Mouse (Mus musculus): ENCODE measurements around the gene Clcnkb. TPM values are rescaled to one million over a fixed set of nuclear protein-coding genes. Genes with fewer than 3 reads are reported as not detected.

The Clcnkb gene
- polyA plus RNA-seq, 1 experiment from 2014 or later, result not detected

- WGBS, result 56% methylated on average over 9 of the region's 9 CpGs
- no peak for ATAC-seq (ENCODE audit: low read depth)
Measured at GRCm38 (mm10) chr4:141420192-141420829, 4.5 kb upstream of the Clcnkb start, which contains the start of gene Hspb7. Gene Hspb7 (plus strand): TSS chr4:141420779.

GRCm38 (mm10) chr4:141419398-141420191 is 3.8 kb upstream of the Clcnkb start:
- Histone ChIP-seq H3K4me2 (ENCODE audit: low read depth, low read length) (no peak overlapping the region), H3K4me3 (ENCODE audit: low read depth, low read length) (no peak overlapping the region), H3K27me3 (ENCODE audit: control insufficient read depth, insufficient read depth, low read length) (no peaks in the 10 kb centered on the region), H3K27ac (ENCODE audit: low read depth, low read length) (no peak overlapping the region), H3K36me3 (ENCODE audit: control insufficient read depth, insufficient read depth, low read length) (no peaks in the 10 kb centered on the region), H3K4me1 (ENCODE audit: control insufficient read depth, insufficient read depth, low read length) (no peaks in the 10 kb centered on the region), H3K9ac (replicated peaks; ENCODE audit: low read depth, low read length) (no peak overlapping the region), H3K9me3 (ENCODE audit: control insufficient read depth, low read length) (no peaks in the 10 kb centered on the region)
- WGBS, result 70% methylated on average over 27 of the region's 27 CpGs
- no peak for ATAC-seq (ENCODE audit: low read depth)

More at GRCm38 (mm10) chr4:141420192-141420829, 4.5 kb upstream of the Clcnkb start, which contains the start of gene Hspb7:
- H3K27ac ChIP-seq (ENCODE audit: low read depth, low read length), result no peak within 1 kb of the TSS
- H3K4me2 ChIP-seq (ENCODE audit: low read depth, low read length), result no peak within 1 kb of the TSS
- H3K36me3 ChIP-seq (ENCODE audit: control insufficient read depth, insufficient read depth, low read length), result no peaks in the 10 kb centered on the region
- H3K9ac ChIP-seq (replicated peaks; ENCODE audit: low read depth, low read length), result no peak within 1 kb of the TSS
- H3K27me3 ChIP-seq (ENCODE audit: control insufficient read depth, insufficient read depth, low read length), result no peaks in the 10 kb centered on the region
- H3K4me1 ChIP-seq (ENCODE audit: control insufficient read depth, insufficient read depth, low read length), result 0 out of 2 replicates have a peak, but pooled peaks cover under 1% of the 10 kb centered on the region
- no peaks in the 10 kb centered on the region for H3K9me3 ChIP-seq (ENCODE audit: control insufficient read depth, low read length)
- no peak within 1 kb of the TSS for H3K4me3 ChIP-seq (ENCODE audit: low read depth, low read length)

GRCm38 (mm10) chr4:141411430-141411992 is 4.3 kb downstream of the Clcnkb start:
- no peaks in the 10 kb centered on the region for H3K36me3 ChIP-seq (ENCODE audit: control insufficient read depth, insufficient read depth, low read length)
- H3K4me3 ChIP-seq (ENCODE audit: low read depth, low read length), result no peak overlapping the region
- H3K9me3 ChIP-seq (ENCODE audit: control insufficient read depth, low read length), result no peaks in the 10 kb centered on the region
- no peak overlapping the region for H3K27ac ChIP-seq (ENCODE audit: low read depth, low read length)
- no peaks in the 10 kb centered on the region for H3K27me3 ChIP-seq (ENCODE audit: control insufficient read depth, insufficient read depth, low read length)
- H3K4me1 ChIP-seq (ENCODE audit: control insufficient read depth, insufficient read depth, low read length), result no peaks in the 10 kb centered on the region
- no peak overlapping the region for H3K9ac ChIP-seq (replicated peaks; ENCODE audit: low read depth, low read length)
- no peak for ATAC-seq (ENCODE audit: low read depth)
- WGBS, result 16% methylated on average over 21 of the region's 22 CpGs
- H3K4me2 ChIP-seq (ENCODE audit: low read depth, low read length), result no peak overlapping the region

GRCm38 (mm10) chr4:141408577-141408976 is 7.2 kb downstream of the Clcnkb start:
- no peaks in the 10 kb centered on the region for H3K36me3 ChIP-seq (ENCODE audit: control insufficient read depth, insufficient read depth, low read length)
- no peak overlapping the region for H3K9ac ChIP-seq (replicated peaks; ENCODE audit: low read depth, low read length)
- no peak overlapping the region for H3K27ac ChIP-seq (ENCODE audit: low read depth, low read length)
- no peak for ATAC-seq (ENCODE audit: low read depth)
- WGBS, result 90% methylated on average over 3 of the region's 3 CpGs
- no peak overlapping the region for H3K4me3 ChIP-seq (ENCODE audit: low read depth, low read length)
- no peaks in the 10 kb centered on the region for H3K9me3 ChIP-seq (ENCODE audit: control insufficient read depth, low read length)
- no peaks in the 10 kb centered on the region for H3K27me3 ChIP-seq (ENCODE audit: control insufficient read depth, insufficient read depth, low read length)
- no peaks in the 10 kb centered on the region for H3K4me1 ChIP-seq (ENCODE audit: control insufficient read depth, insufficient read depth, low read length)
- no peak overlapping the region for H3K4me2 ChIP-seq (ENCODE audit: low read depth, low read length)

- 46% methylated on average over 14 of the region's 14 CpGs for WGBS
- no peak overlapping the region for H3K9ac ChIP-seq (replicated peaks; ENCODE audit: low read depth, low read length)
- no peak for ATAC-seq (ENCODE audit: low read depth)
Measured at GRCm38 (mm10) chr4:141406516-141407299, 9.1 kb downstream of the Clcnkb start.

GRCm38 (mm10) chr4:141405314-141405622 is 10.5 kb downstream of the Clcnkb start:
- Histone ChIP-seq H3K4me3 (ENCODE audit: low read depth, low read length) (no peak overlapping the region), H3K36me3 (ENCODE audit: control insufficient read depth, insufficient read depth, low read length) (no peaks in the 10 kb centered on the region), H3K9ac (replicated peaks; ENCODE audit: low read depth, low read length) (no peak overlapping the region), H3K27me3 (ENCODE audit: control insufficient read depth, insufficient read depth, low read length) (no peaks in the 10 kb centered on the region), H3K4me1 (ENCODE audit: control insufficient read depth, insufficient read depth, low read length) (no peaks in the 10 kb centered on the region), H3K4me2 (ENCODE audit: low read depth, low read length) (no peak overlapping the region), H3K9me3 (ENCODE audit: control insufficient read depth, low read length) (no peaks in the 10 kb centered on the region), H3K27ac (ENCODE audit: low read depth, low read length) (no peak overlapping the region)
- ATAC-seq (ENCODE audit: low read depth), result peak; percentile 5; the same call in 1 of the 2 replicates
- 87% methylated on average over 3 of the region's 3 CpGs for WGBS

More at GRCm38 (mm10) chr4:141406516-141407299, 9.1 kb downstream of the Clcnkb start:
- Histone ChIP-seq H3K36me3 (ENCODE audit: control insufficient read depth, insufficient read depth, low read length) (no peaks in the 10 kb centered on the region), H3K9me3 (ENCODE audit: control insufficient read depth, low read length) (no peaks in the 10 kb centered on the region), H3K4me3 (ENCODE audit: low read depth, low read length) (no peak overlapping the region), H3K27me3 (ENCODE audit: control insufficient read depth, insufficient read depth, low read length) (no peaks in the 10 kb centered on the region), H3K4me1 (ENCODE audit: control insufficient read depth, insufficient read depth, low read length) (no peaks in the 10 kb centered on the region), H3K4me2 (ENCODE audit: low read depth, low read length) (no peak overlapping the region), H3K27ac (ENCODE audit: low read depth, low read length) (no peak overlapping the region)

GRCm38 (mm10) chr4:141404518-141405313 is 11.1 kb downstream of the Clcnkb start:
- Histone ChIP-seq H3K9ac (replicated peaks; ENCODE audit: low read depth, low read length) (peak overlapping the region; percentile 34; the same call in 1 of the 2 replicates), H3K27ac (ENCODE audit: low read depth, low read length) (no peak overlapping the region), H3K9me3 (ENCODE audit: control insufficient read depth, low read length) (no peaks in the 10 kb centered on the region), H3K4me3 (ENCODE audit: low read depth, low read length) (no peak overlapping the region), H3K4me2 (ENCODE audit: low read depth, low read length) (peak overlapping the region; percentile 33), H3K36me3 (ENCODE audit: control insufficient read depth, insufficient read depth, low read length) (no peaks in the 10 kb centered on the region), H3K27me3 (ENCODE audit: control insufficient read depth, insufficient read depth, low read length) (no peaks in the 10 kb centered on the region), H3K4me1 (ENCODE audit: control insufficient read depth, insufficient read depth, low read length) (no peaks in the 10 kb centered on the region)
- peak; percentile 86 for ATAC-seq (ENCODE audit: low read depth)
- 18% methylated on average over 15 of the region's 15 CpGs for WGBS

GRCm38 (mm10) chr4:141400171-141400570 is 15.6 kb downstream of the Clcnkb start:
- Histone ChIP-seq H3K4me3 (ENCODE audit: low read depth, low read length) (no peak overlapping the region), H3K9ac (replicated peaks; ENCODE audit: low read depth, low read length) (no peak overlapping the region), H3K36me3 (ENCODE audit: control insufficient read depth, insufficient read depth, low read length) (no peaks in the 10 kb centered on the region), H3K27me3 (ENCODE audit: control insufficient read depth, insufficient read depth, low read length) (no peaks in the 10 kb centered on the region), H3K4me2 (ENCODE audit: low read depth, low read length) (no peak overlapping the region), H3K9me3 (ENCODE audit: control insufficient read depth, low read length) (no peaks in the 10 kb centered on the region), H3K4me1 (ENCODE audit: control insufficient read depth, insufficient read depth, low read length) (no peaks in the 10 kb centered on the region), H3K27ac (ENCODE audit: low read depth, low read length) (no peak overlapping the region)
- no peak for ATAC-seq (ENCODE audit: low read depth)
- 86% methylated on average over 15 of the region's 15 CpGs for WGBS

Data from neural tube, embryonic 14.5 days (tissue).